Mouse (Mus musculus) ES-E14 (cell line): ENCODE results near the gene Nrg3. TPM values are rescaled to one million over a fixed set of nuclear protein-coding genes. Genes with fewer than 3 reads are reported as not detected.

Experiments used
- DNase-seq: peaks from one replicate; pipeline ENCODE4 v3.0.0-alpha.2; 2013; ENCODE audit warnings: low read depth, low spot score
- H3K27ac ChIP-seq: 2 replicates; pipeline ENCODE4 v1.5.1; 2012; ENCODE audit warnings: low read depth, mild to moderate bottlenecking, low read length, moderate library complexity, mixed read lengths; ENCODE audit not compliant: poor library complexity, insufficient read depth, severe bottlenecking
- H3K36me3 ChIP-seq: 2 replicates; pipeline ENCODE4 v1.6.1; 2012; ENCODE audit warnings: mild to moderate bottlenecking, low read length, moderate library complexity, mixed read lengths; ENCODE audit not compliant: control insufficient read depth, poor library complexity, insufficient read depth, severe bottlenecking
- H3K4me1 ChIP-seq, 2 experiments: fragments of 150-350 bp in 1 of 2; sonication (generic) in 1 of 2; 2 replicates each; pipeline ENCODE4 v1.6.1; 2012; ENCODE audit warnings: low read length in 2 of 2, mild to moderate bottlenecking in 1 of 2, mixed read lengths in 1 of 2; ENCODE audit not compliant: control insufficient read depth in 2 of 2, insufficient read depth in 2 of 2, poor library complexity in 1 of 2
- H3K4me3 ChIP-seq, 2 experiments: fragments of 150-350 bp in 1 of 2; sonication (generic) in 1 of 2; 2 replicates each; pipeline ENCODE4 v1.5.1; 2012; ENCODE audit warnings: low read length in 2 of 2, low read depth in 1 of 2, mild to moderate bottlenecking in 1 of 2, mixed read lengths in 1 of 2; ENCODE audit not compliant: insufficient read depth in 1 of 2, poor library complexity in 1 of 2, severe bottlenecking in 1 of 2
- H3K9ac ChIP-seq: 2 replicates; pipeline ENCODE4 v1.6.1; 2012; ENCODE audit warnings: low read depth, mild to moderate bottlenecking, low read length, mixed read lengths; ENCODE audit not compliant: poor library complexity, insufficient read depth, severe bottlenecking
- H3K9me3 ChIP-seq: fragments of 150-350 bp; sonication (generic); 2 replicates; pipeline ENCODE4 v1.6.1; 2012; ENCODE audit warnings: low read depth, mild to moderate bottlenecking, low read length; ENCODE audit not compliant: control insufficient read depth, insufficient read depth
- CHD2 ChIP-seq: IDR thresholded peaks from 2 replicates; pipeline ENCODE4 v1.6.1; 2014; ENCODE audit warnings: mild to moderate bottlenecking, low read depth, low read length, inconsistent platforms
- HCFC1 ChIP-seq: IDR thresholded peaks from 2 replicates; pipeline ENCODE4 v1.6.1; 2012; ENCODE audit warnings: low read length, inconsistent platforms, borderline replicate concordance; ENCODE audit not compliant: insufficient read depth
- MAFK ChIP-seq: IDR thresholded peaks from 2 replicates; pipeline ENCODE4 v1.6.1; 2014; ENCODE audit warnings: mild to moderate bottlenecking, low read depth, low read length, inconsistent platforms; ENCODE audit not compliant: insufficient read depth
- ZC3H11A ChIP-seq: IDR thresholded peaks from 2 replicates; pipeline ENCODE4 v1.6.1; 2012; ENCODE audit warnings: low read depth, mild to moderate bottlenecking, inconsistent platforms, low read length, borderline replicate concordance
- ZNF384 ChIP-seq: IDR thresholded peaks from 2 replicates; pipeline ENCODE4 v1.6.1; 2012; ENCODE audit warnings: low read depth, low read length, inconsistent platforms
- in situ Hi-C, 2 experiments: fragments of 600-800 bp; cut with MboI; formaldehyde crosslinking; loops; one replicate each; pipeline ENCODE4 v1.15.1; 2025; ENCODE audit warnings: low sequenced_read_pairs in 2 of 2, inconsistent platforms in 1 of 2; ENCODE audit not compliant: unreplicated experiment in 2 of 2
- total RNA-seq: library from RNA; depleted of rRNA; stranded (reverse); fragments of 300-350 nt; gene quantifications from 2 replicates; pipeline ENCODE4 v1.2.3, GENCODE M21; 2012; rRNA removed

The Nrg3 gene
- not detected in 2 replicates for total RNA-seq

GRCm38 (mm10) chr14:39472790-39473761, at the start of gene Nrg3:
TSS of gene Nrg3 (minus strand) at chr14:39473088.
- no peak within 1 kb of the TSS for H3K27ac ChIP-seq
- in situ Hi-C loops: no loop called here

DNA sequence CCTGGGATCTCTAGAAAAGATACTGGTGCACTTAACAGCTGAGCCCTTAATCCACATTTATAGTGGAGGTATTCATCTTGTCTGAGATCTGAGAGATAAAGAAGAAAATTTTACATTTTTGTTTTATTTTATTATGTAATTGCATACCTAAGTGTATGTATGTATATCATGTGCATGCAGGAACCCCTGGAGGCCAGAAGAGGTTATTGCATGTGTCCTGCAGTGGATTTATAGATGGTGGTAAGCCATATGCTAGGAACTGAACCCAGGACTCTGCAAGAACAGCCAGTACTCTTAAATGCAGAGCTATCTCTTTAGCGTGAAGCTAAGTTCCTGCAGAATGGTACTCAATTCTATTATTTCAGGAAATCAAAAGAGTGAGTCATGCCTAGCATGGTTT, 36.1 kb upstream of the Nrg3 start:
- no peak for DNase-seq
- no peak for TF ChIP-seq HCFC1
- no peak for TF ChIP-seq ZNF384
- TF ChIP-seq CHD2: no peak
- no peak for TF ChIP-seq MAFK
- TF ChIP-seq ZC3H11A: no peak
- no peaks in the 10 kb centered on the region for H3K36me3 ChIP-seq
- no peaks in the 10 kb centered on the region; the same call in 1 of the 2 replicates for H3K9me3 ChIP-seq
- in situ Hi-C loops: no loop called here
- H3K4me1 ChIP-seq: no peaks in the 10 kb centered on the region
- no peak overlapping the region for H3K9ac ChIP-seq
- H3K4me3 ChIP-seq: no peak overlapping the region
- H3K27ac ChIP-seq: no peak overlapping the region

More at GRCm38 (mm10) chr14:39472790-39473761, at the start of gene Nrg3:
- Histone ChIP-seq H3K9me3 (no peaks in the 10 kb centered on the region), H3K9ac (peak within 1 kb of the TSS; percentile 24; the same call in 1 of the 2 replicates), H3K36me3 (no peaks in the 10 kb centered on the region), H3K4me1 (peaks cover 0 to 3% of the 10 kb centered on the region in 2 experiments; a peak in 1 of 4 replicates), H3K4me3 (peak within 1 kb of the TSS; percentile 50 to 62; a peak in 3 of 4 replicates)
- DNase-seq: no peak
- TF ChIP-seq ZC3H11A (no peak), MAFK (no peak), CHD2 (no peak), ZNF384 (no peak), HCFC1 (no peak)

DNA sequence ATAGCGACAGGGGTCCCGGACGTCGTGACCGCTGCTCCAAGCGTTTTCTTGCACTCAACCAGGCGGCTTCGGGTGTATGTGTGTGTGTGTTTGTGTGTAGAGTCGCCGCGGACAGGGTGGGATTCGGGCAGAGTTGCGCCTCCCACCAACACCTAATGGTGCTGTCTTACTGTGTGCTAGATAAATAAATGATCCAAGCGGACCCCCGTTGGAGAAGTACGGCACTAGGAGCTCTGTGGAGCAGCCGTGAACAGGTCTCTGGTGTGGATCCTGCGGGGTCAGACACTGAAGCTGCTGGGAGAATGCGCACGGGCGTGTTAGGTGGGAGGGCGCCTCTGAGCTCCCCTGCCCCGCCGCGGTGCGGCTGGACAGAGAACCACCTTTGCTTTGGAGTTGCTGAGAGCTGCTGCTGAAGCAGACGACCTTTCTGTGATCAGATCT, 903 bp upstream of the Nrg3 start:
- TF ChIP-seq HCFC1 (no peak), CHD2 (no peak), ZC3H11A (no peak), ZNF384 (no peak), MAFK (no peak)

DNA sequence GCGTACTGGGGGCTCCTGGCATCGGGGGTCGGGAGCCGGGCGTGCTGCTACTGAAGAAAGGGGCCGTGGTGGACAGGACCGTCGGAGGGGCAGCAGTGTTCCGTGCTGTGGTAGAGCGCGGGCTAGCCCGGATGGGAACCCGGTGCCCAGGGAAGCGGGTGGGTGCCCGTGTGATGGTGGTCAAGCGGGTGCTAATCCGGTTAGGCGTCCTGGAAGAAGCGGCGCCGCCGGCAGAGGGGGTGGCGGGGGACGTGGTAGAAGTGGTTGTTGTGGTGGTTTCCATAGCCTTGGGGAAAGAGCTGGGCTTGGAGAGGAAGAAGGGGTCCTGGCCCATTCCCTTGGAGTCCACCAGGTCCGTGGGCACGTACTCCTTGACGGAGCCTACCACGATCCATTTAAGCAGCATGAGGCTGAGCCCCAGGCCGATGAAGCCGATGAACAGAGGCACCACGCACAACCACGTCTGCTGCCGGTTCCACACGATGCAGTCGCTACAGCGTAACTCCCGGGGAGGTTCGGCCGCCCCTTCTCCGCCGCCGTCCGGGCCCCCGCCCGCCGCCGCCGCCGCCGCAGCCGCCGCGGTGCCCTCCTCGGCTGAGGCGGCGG, 639 bp downstream of the Nrg3 start:
- Histone ChIP-seq H3K9ac (peak overlapping the region; percentile 24; the same call in 1 of the 2 replicates), H3K4me1 (peaks cover 0 to 3% of the 10 kb centered on the region in 2 experiments; a peak in 1 of 4 replicates), H3K36me3 (no peaks in the 10 kb centered on the region), H3K4me3 (peak overlapping the region in 1 of 2 experiments; percentile 62; a peak in 3 of 4 replicates), H3K9me3 (no peaks in the 10 kb centered on the region), H3K27ac (no peak overlapping the region)
- in situ Hi-C loops: no loop called here
- TF ChIP-seq MAFK (no peak), ZC3H11A (no peak), HCFC1 (no peak), CHD2 (no peak), ZNF384 (no peak)
- no peak for DNase-seq

More for the DNA sequence above, 903 bp upstream of the Nrg3 start:
- Histone ChIP-seq H3K4me3 (peak overlapping the region; percentile 50 to 62; a peak in 3 of 4 replicates), H3K9me3 (no peaks in the 10 kb centered on the region), H3K9ac (no peak overlapping the region), H3K4me1 (peaks cover 0 to 3% of the 10 kb centered on the region in 2 experiments; a peak in 1 of 4 replicates), H3K27ac (no peak overlapping the region), H3K36me3 (no peaks in the 10 kb centered on the region)
- DNase-seq: no peak
- in situ Hi-C loops: no loop called here
